Mouse (Mus musculus): ENCODE measurements around the gene Itih4. TPM values are rescaled to one million over a fixed set of nuclear protein-coding genes. Genes with fewer than 3 reads are reported as not detected.

The Itih4 gene
- polyA plus RNA-seq, 1 experiment = 0.04 TPM

DNA sequence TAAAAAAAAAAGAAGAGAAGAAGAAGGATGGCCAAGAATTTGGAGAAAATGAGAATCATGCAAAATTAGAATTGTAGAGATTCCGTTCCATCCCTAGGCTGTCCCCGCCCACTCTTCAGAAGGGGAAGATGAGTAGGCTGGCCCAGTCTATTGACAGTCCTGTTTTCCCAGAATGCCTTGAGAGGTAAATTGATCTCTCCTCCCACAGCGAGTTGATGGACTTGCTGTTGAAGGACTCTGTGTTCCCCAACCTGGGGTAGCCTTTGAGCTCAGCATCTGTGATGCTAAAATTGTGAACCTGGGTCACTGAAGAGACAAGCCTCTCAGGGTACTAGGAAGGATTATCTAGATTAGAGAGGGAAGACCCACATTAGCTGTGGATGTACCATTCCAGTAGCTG is 39.2 kb downstream of the Itih4 start:
- TF ChIP-seq GATA1 (IDR thresholded peaks at IDR 0.05; ENCODE audit: borderline replicate concordance, low read length) (no peak), FLI1 (IDR thresholded peaks at IDR 0.05; ENCODE audit: low read length) (no peak)

DNA sequence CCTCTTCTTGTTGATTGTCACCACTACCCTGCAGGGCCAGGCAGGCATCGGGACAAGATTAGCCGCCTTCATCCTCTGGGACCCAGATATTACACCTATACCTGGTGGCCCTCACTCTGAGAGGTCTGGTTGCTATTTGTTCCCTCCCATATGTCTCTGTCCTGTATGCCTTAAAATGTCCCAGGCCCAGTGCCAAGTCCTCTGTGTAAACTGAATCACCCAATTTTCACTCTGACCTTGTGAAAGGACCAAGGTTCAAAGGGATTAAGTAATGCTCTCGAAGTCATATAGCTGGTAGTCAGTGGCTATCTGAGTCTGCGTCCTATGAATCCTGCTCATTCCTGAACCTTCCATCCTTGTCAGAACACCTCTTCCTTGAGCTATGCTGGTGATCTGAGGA is 44.1 kb downstream of the Itih4 start:
- H3K4me1 ChIP-seq = no peaks in the 10 kb centered on the region; the same call in 1 of the 2 replicates
- TF ChIP-seq GATA1 (IDR thresholded peaks at IDR 0.05; ENCODE audit: borderline replicate concordance, low read length) (no peak), FLI1 (IDR thresholded peaks at IDR 0.05; ENCODE audit: low read length) (no peak)
- peaks cover 12% of the 10 kb centered on the region for H3K9me3 ChIP-seq
- H3K36me3 ChIP-seq (replicated peaks; ENCODE audit: low read length) = no peaks in the 10 kb centered on the region
- H3K27me3 ChIP-seq (replicated peaks) = peaks cover 56% of the 10 kb centered on the region
- no peak overlapping the region for H3K4me3 ChIP-seq (replicated peaks)

More for the DNA sequence above, 39.2 kb downstream of the Itih4 start:
- Histone ChIP-seq H3K4me3 (replicated peaks) (no peak overlapping the region), H3K27me3 (replicated peaks) (peaks cover 45% of the 10 kb centered on the region), H3K36me3 (replicated peaks; ENCODE audit: low read length) (no peaks in the 10 kb centered on the region), H3K4me1 (peaks cover 6% of the 10 kb centered on the region), H3K9me3 (peaks cover 12% of the 10 kb centered on the region)

DNA sequence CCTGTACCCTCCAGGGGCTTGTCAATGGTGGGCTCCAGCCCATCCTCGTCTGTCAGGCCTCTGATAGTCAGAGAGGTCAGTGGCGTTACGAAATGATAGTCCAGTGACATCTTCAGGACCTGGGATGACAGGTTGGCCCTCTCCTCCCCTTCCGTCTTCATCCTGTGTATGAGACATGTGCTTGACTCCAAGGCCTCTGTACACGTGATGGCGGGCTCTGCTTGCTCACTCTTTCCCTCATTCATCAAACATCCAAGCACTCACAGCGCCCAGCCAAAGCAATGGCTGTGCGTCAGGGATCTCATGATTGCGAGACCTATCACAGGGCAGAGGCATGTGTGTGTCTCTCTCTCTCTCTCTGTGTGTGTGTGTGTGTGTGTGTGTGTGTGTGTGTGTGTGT is 47.1 kb downstream of the Itih4 start:
- H3K27me3 ChIP-seq (replicated peaks) = peaks cover 76% of the 10 kb centered on the region

DNA sequence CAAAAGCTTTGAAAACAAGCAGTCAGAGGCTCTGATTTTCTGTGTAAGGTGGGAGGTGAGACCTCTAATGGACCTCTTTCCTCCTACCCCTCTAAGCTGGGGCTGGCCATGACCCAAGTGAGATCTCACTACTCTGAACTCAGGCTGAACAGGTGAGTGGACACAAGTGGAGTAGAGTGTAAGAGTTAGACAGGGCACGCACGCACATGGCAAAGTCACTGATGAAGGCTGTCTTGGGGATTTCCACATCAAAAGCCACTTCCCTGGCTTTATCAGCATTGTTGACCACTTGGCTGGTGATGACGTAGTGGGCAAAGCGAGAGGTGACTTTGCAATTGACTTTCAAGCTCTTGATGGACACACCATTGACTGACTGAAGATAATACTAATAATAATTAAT is 56.0 kb downstream of the Itih4 start:
- TF ChIP-seq GATA1 (IDR thresholded peaks at IDR 0.05; ENCODE audit: borderline replicate concordance, low read length) (no peak), FLI1 (IDR thresholded peaks at IDR 0.05; ENCODE audit: low read length) (no peak)
- Histone ChIP-seq H3K36me3 (replicated peaks; ENCODE audit: low read length) (no peaks in the 10 kb centered on the region), H3K4me3 (replicated peaks) (no peak overlapping the region), H3K4me1 (peaks cover 58% of the 10 kb centered on the region), H3K9me3 (peaks cover 5% of the 10 kb centered on the region), H3K27me3 (replicated peaks) (peaks cover 36% of the 10 kb centered on the region)

More for the DNA sequence above, 47.1 kb downstream of the Itih4 start:
- H3K4me1 ChIP-seq = no peaks in the 10 kb centered on the region; the same call in 1 of the 2 replicates
- no peaks in the 10 kb centered on the region for H3K9me3 ChIP-seq
- H3K4me3 ChIP-seq (replicated peaks) = no peak overlapping the region
- no peaks in the 10 kb centered on the region for H3K36me3 ChIP-seq (replicated peaks; ENCODE audit: low read length)
- no peak for TF ChIP-seq FLI1 (IDR thresholded peaks at IDR 0.05; ENCODE audit: low read length)
- TF ChIP-seq GATA1 (IDR thresholded peaks at IDR 0.05; ENCODE audit: borderline replicate concordance, low read length) = no peak

DNA sequence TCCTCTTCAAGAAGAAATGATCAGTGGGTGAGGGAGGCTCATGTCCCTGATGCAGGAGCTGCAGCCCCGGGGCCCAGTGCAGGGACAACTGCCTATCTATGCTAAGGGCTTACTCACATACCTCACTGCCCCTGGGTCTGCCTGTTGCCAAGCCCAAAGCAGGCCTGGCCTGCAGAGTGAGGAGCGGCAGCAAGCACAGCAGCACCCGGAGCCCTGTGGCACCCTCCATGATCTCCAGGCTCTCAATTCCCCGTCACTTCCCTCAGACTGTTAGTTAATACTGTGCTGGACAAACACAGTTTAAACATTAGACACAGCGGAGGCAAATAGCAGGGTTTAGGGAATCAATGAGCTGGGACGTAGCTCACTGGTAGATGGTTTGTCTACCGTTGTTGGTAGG is 56.8 kb downstream of the Itih4 start, which contains the start of gene Itih1:
Gene Itih1 (minus strand): TSS at position 252 of the 400 bp plus-strand sequence.
- TF ChIP-seq GATA1 (IDR thresholded peaks at IDR 0.05; ENCODE audit: borderline replicate concordance, low read length) = no peak
- H3K36me3 ChIP-seq (replicated peaks; ENCODE audit: low read length) = no peaks in the 10 kb centered on the region
- peaks cover 5% of the 10 kb centered on the region for H3K9me3 ChIP-seq
- peak within 1 kb of the TSS; percentile 44 for H3K4me3 ChIP-seq (replicated peaks)
- H3K4me1 ChIP-seq = peaks cover 59% of the 10 kb centered on the region
- peaks cover 31% of the 10 kb centered on the region for H3K27me3 ChIP-seq (replicated peaks)

DNA sequence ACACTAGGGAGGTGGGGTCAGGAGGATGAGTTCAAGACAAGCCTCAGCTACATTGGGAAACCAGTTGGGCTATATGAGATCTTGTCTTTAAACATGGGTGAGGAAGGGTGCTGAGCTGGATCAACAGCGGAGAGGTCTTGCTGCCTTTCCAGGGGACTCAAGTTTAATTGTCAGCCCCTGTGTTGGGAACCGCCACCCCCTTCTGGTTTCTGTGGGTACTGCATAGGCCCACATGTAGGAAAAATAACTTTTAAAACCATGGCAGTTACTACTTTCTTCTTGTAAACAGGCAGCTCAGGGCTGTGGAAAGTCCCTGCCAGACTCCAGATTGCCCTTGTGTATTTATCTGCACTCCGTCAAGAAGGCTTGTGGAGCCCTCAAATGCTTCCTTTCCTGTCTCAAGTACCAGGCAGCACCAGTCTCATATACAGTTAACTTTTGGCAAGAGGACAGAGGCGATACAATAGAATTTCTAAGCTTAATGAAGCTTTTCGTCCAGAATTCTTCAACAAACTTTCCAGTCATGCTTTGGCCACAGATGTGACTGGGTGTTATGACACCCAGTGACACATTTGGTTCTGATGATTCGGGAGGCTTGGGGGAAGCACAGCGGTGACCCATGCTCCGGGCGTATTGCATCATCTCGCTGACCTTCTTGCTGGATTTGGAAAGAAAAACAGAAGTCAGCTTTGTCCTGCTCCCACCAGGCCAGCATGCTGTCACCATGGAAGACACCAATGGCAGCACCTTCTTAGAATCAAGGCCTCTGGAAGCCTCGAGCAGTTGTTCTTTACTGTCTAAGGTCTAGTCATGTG is 57.8 kb downstream of the Itih4 start:
- Histone ChIP-seq H3K4me3 (replicated peaks) (peak overlapping the region; percentile 44), H3K9me3 (peaks cover 5% of the 10 kb centered on the region), H3K36me3 (replicated peaks; ENCODE audit: low read length) (no peaks in the 10 kb centered on the region), H3K27me3 (replicated peaks) (peaks cover 33% of the 10 kb centered on the region), H3K4me1 (peaks cover 60% of the 10 kb centered on the region)
- TF ChIP-seq FLI1 (IDR thresholded peaks at IDR 0.05; ENCODE audit: low read length) = no peak
- TF ChIP-seq GATA1 (IDR thresholded peaks at IDR 0.05; ENCODE audit: borderline replicate concordance, low read length) = no peak

DNA sequence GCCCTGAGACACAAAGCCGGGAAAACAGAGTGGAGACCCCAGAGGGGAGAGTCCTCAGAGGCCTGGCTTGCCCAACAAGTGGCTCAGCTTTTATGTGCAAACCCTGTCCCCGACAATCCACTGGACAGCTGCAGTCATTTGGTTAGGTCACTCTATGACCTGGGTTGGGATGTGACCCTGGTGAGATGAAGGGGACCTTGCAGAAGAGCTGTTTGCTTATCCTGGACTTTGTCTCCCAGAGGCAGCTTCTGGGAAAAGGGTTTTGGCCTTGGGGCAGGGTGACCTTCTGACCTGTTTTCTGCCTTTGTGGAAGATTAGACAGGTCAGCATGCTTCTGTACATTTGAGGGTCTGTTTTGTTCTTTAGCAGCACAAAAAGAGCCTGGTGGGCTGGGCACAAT is 58.5 kb downstream of the Itih4 start:
- Histone ChIP-seq H3K9me3 (peaks cover 5% of the 10 kb centered on the region), H3K4me3 (replicated peaks) (peak overlapping the region; percentile 33), H3K4me1 (peaks cover 60% of the 10 kb centered on the region), H3K36me3 (replicated peaks; ENCODE audit: low read length) (no peaks in the 10 kb centered on the region), H3K27me3 (replicated peaks) (peaks cover 30% of the 10 kb centered on the region)
- TF ChIP-seq GATA1 (IDR thresholded peaks at IDR 0.05; ENCODE audit: borderline replicate concordance, low read length) (no peak), FLI1 (IDR thresholded peaks at IDR 0.05; ENCODE audit: low read length) (no peak)

DNA sequence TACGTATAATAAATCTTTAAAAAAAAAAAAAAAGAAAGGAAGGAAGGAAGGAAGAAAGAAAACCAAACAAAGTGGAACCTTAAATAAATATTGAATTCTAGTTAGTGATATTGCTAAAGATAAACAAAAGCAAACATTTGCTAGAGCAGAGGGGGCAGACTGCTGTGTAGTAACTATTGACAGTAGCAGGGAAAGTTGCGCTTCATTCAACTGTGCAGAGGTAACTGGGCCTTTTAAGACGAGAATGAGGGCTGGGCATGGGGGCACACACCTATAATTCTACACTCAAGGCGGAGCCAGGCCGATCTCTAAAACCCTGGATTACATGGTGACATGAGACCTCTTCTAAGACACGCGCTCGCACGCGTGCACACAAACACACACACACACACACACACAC is 63.7 kb downstream of the Itih4 start:
- Histone ChIP-seq H3K4me1 (peaks cover 35% of the 10 kb centered on the region), H3K4me3 (replicated peaks) (no peak overlapping the region), H3K9me3 (no peaks in the 10 kb centered on the region), H3K36me3 (replicated peaks; ENCODE audit: low read length) (peaks cover 9% of the 10 kb centered on the region), H3K27me3 (replicated peaks) (peaks cover 12% of the 10 kb centered on the region)
- no peak for TF ChIP-seq GATA1 (IDR thresholded peaks at IDR 0.05; ENCODE audit: borderline replicate concordance, low read length)
- TF ChIP-seq FLI1 (IDR thresholded peaks at IDR 0.05; ENCODE audit: low read length) = no peak

DNA sequence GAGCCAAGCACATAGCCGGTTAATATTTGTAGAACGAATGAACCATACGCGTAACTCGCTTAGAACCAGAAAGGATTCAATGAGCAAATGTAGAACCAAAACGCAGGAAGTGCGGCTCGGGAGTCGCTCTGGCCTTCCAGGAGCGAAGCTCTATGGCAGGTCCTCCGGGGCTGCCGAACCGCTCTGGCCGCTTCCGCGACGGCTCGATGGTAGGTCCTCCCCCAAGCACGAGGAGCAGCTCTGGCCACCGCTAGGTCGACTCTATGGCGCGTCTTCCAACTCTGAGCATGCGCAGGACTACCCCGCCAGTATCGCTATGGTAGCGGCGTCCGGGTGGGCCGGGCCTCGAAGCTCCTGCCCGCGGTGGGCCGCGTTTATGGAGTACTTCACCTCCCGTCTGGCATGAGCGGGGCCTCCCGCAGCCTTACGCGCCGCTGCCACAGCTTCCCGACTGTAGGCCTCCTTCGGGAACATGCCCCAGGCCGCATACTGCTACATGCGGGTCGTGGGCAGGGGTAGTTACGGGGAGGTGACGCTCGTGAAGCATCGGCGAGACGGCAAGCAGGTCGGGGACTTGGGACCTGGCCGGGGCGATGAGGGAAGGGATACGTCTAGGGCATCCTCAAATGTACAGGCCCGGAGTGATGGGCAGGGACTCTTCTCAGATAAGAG is 65.0 kb downstream of the Itih4 start, which contains the start of gene Nek4:
Gene Nek4 (plus strand): TSS at position 224 of the 672 bp plus-strand sequence.
- Histone ChIP-seq H3K4me1 (peaks cover 22% of the 10 kb centered on the region), H3K9me3 (no peaks in the 10 kb centered on the region), H3K4me3 (replicated peaks) (peak within 1 kb of the TSS; percentile 99), H3K27me3 (replicated peaks) (peaks cover 6% of the 10 kb centered on the region), H3K36me3 (replicated peaks; ENCODE audit: low read length) (peaks cover 20% of the 10 kb centered on the region)
- TF ChIP-seq GATA1 (IDR thresholded peaks at IDR 0.05; ENCODE audit: borderline replicate concordance, low read length) = no peak
- no peak for TF ChIP-seq FLI1 (IDR thresholded peaks at IDR 0.05; ENCODE audit: low read length)

Other genes starting within 250 kb of the Itih4 start
- 2.6 and 9.1 TPM in 2 replicates for gene Rft1, start 232.1 kb upstream of the Itih4 start, polyA plus RNA-seq (2012; ENCODE audit: insufficient read depth, low replicate concordance)
- gene Sfmbt1, start 171.6 kb upstream of the Itih4 start, polyA plus RNA-seq (2012; ENCODE audit: insufficient read depth, low replicate concordance) = 0.53 and 1.0 TPM in 2 replicates
- gene Tmem110, start 60.9 kb upstream of the Itih4 start, polyA plus RNA-seq (2012; ENCODE audit: insufficient read depth, low replicate concordance) = 21.4 and 29.3 TPM in 2 replicates
- 4.1 TPM in 1 of 2 replicates, not detected in the other for gene Mustn1, start 7.3 kb upstream of the Itih4 start, polyA plus RNA-seq (2012; ENCODE audit: insufficient read depth, low replicate concordance)
- gene Itih3, start 37.3 kb downstream of the Itih4 start, polyA plus RNA-seq (2012; ENCODE audit: insufficient read depth, low replicate concordance) = not detected in 2 replicates
- 0.20 TPM in 1 of 2 replicates, not detected in the other for gene Itih1, start 56.8 kb downstream of the Itih4 start, polyA plus RNA-seq (2012; ENCODE audit: insufficient read depth, low replicate concordance)
- 1.4 and 3.3 TPM in 2 replicates for gene Nek4, start 64.9 kb downstream of the Itih4 start, polyA plus RNA-seq (2012; ENCODE audit: insufficient read depth, low replicate concordance)
- gene Glt8d1, start 114.9 kb downstream of the Itih4 start, polyA plus RNA-seq (2012; ENCODE audit: insufficient read depth, low replicate concordance) = 6.5 and 7.5 TPM in 2 replicates
- 10.3 and 51.5 TPM in 2 replicates for gene Spcs1, start 115.2 kb downstream of the Itih4 start, polyA plus RNA-seq (2012; ENCODE audit: insufficient read depth, low replicate concordance)
- 3.7 and 3.8 TPM in 2 replicates for gene Pbrm1, start 132.7 kb downstream of the Itih4 start, polyA plus RNA-seq (2012; ENCODE audit: insufficient read depth, low replicate concordance)
- gene Gnl3, start 132.7 kb downstream of the Itih4 start, polyA plus RNA-seq (2012; ENCODE audit: insufficient read depth, low replicate concordance) = 8.2 TPM in 1 of 2 replicates, not detected in the other
- gene Smim4, start 242.5 kb downstream of the Itih4 start, polyA plus RNA-seq (2012; ENCODE audit: insufficient read depth, low replicate concordance) = 75.6 and 108 TPM in 2 replicates
- 31.4 and 70.8 TPM in 2 replicates for gene Nt5dc2, start 244.6 kb downstream of the Itih4 start, polyA plus RNA-seq (2012; ENCODE audit: insufficient read depth, low replicate concordance)

Data from megakaryocyte, embryonic 14.5 days (primary cell).